Mouse (Mus musculus): ENCODE measurements around the gene Dtnbp1. TPM values are rescaled to one million over a fixed set of nuclear protein-coding genes. Genes with fewer than 3 reads are reported as not detected.

The Dtnbp1 gene
- 11.9 and 25.9 TPM in 2 replicates for total RNA-seq (2015; ENCODE audit: low replicate concordance)
- 13.5 and 25.1 TPM in 2 replicates for total RNA-seq (2017; ENCODE audit: low replicate concordance)

DNA sequence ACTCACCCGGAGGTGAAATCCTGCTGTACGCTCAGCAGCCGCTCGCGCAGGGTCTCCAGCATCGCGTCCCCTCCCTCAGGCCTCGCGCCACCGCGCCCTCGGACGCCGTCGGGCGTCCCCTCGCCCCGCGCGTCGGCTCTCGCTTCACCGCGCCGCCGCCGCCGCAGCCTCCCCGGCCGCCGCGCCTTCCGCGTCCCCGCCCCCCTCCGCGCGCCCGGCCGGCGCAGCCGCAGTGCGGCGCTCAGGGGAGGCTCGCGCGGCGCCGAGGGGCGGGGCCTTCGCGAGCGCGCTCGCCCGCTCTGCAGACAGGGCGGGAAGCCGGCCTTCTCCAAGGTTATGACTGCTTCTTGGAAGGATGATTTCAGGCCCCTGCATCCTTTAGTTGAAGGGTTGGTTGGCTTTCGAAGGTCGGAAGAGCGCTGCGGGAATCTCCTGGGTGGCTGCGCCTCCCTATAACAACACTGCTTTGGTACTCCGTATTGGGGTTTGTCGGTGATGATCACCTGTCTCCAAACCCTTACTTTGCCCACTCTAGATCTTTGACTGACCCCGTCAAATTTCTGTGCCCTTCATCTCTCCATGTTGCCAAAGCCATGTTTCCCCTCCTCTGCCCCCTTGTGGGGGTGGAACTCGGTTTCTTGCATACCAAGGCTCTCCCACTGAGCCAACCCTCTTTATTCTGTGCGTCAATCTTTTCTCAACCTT is at the start of gene Dtnbp1:
Gene Dtnbp1 (minus strand): TSS at position 237 of the 705 bp plus-strand sequence.
- ATAC-seq (replicated peaks; ENCODE audit: low FRiP score, poor library complexity, severe bottlenecking) = peak; percentile 83

DNA sequence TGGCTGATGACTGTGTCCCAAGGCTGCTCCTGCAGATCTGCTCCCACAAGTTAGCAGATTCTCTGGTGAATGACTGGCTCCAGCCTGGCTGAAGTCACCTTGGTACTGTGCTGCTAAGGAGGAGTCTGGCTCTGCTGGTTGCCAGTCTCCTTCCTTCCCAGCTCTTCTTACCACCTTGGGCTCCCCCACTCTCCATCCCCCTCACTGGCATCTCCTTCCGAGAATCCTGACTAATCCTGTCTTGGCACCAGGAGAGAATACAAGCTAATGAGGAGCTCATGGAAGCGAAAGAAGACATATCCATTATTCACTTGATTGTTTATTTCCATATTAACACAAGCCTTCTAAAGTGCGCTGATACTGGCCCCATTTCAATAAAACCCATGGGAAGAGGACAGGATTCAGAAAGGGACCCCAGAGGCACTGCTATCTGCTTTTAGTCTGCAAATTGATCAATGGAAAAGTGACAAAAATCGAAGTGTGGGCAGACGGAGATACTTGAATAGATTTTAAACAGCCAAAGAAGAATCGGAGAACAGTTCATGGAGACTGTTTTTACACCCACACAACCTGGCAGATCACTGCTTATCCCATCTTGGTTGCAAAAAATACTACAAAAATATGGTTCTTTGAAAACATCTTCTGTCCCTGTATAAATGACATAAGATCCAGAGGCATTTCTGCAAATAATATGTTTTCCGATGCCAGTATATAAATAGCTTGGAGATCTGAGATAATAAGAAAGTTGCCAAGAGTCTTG is 47.5 kb upstream of the Dtnbp1 start:
- ATAC-seq (replicated peaks; ENCODE audit: low FRiP score, poor library complexity, severe bottlenecking) = no peak

DNA sequence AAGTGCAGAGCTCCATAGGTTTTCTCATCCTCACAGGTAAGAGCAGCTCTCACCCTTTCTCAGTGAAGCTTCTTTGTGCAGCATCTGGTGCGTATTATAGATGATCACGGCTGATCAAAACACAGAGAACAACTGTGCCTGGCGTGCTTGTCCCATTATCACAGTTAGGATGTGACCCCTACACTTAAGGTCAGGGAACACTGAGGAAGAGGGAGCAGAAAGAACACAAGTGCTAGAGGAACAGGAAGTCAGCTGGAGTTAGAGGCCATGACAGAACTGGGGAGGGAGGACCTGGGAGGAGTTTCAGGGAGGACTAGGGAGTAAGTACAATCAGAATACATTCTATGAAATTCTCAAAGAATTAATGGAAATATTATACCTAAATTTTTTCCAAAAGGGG is 41.5 kb upstream of the Dtnbp1 start:
- no peak for ATAC-seq (replicated peaks; ENCODE audit: low FRiP score, poor library complexity, severe bottlenecking)

DNA sequence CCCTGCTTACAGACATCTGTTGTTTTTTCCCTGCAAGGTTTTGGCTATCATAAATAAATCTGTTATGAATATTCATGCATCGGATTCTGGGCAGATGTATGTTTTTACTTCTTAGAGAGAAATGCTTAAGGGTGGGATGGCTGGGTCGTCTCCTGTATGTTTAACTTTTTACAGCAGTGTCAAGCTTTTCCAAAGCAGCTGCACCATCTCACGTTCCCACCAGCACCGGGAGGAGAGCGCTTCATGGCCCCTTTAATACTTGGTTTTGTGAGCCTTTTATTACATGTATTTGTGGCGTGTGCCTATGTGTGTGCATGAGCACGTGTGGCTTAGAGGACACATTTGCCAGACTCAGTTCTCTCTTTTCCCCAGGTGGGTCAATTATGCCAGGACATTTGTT is 38.8 kb upstream of the Dtnbp1 start:
- no peak for ATAC-seq (replicated peaks; ENCODE audit: low FRiP score, poor library complexity, severe bottlenecking)

DNA sequence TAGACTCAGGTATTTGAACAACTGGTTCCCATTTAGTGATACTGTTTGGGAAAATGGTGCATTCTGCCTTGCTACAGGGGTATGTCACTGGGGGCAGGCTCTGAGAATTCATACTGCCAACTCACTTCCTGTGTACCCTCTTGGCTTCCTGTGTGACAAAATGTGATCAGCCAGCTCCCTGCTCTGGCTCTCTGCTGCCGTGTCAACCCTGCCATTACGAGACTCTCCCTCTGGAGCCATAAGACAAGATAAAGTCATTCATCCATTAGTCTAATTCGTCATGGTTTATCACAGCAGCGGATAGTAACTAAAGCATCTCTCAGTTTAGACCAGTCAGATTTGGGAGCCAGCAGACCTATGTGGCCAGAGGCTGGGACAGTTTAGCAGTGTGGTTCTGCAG is 38.2 kb upstream of the Dtnbp1 start:
- ATAC-seq (replicated peaks; ENCODE audit: low FRiP score, poor library complexity, severe bottlenecking) = no peak

DNA sequence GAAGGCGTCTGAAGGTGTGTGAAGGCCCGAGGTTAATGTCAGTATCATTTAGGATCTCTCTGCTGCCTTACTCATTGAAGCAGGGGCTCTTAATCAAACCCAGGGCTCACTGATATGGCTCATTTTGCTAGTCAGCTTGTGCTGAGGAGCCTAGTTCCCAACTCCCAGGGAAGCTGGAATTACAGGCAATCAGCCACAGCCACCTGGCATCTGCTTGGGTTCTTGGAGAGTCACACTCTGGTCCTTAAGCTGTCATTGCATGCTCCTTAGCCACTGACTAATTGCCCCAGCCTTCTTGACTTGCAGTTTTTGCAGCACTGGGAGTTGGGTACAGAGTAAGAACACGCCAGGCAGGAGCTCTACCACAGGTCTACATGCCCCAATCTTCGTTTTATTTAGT is 34.5 kb upstream of the Dtnbp1 start:
- ATAC-seq (replicated peaks; ENCODE audit: low FRiP score, poor library complexity, severe bottlenecking) = no peak

DNA sequence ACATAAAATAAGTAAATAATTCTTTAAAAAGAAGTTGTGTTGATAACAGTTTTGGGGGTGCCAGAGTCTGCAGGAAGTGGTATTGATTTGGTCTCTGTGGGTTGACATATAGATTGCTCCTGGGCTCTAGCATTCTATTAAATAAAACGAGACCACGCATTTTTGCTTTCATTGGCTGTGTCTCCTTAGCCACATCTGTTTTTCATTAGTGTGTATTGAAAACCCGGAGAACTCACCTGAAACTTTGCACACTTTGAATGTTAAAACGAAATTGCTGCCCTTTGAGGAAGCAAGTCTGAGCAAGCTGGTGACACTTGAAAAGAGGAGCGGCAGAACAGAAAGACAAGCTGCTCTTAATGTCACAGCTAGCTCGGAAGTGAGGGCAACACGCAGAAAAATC is 32.8 kb upstream of the Dtnbp1 start:
- no peak for ATAC-seq (replicated peaks; ENCODE audit: low FRiP score, poor library complexity, severe bottlenecking)

DNA sequence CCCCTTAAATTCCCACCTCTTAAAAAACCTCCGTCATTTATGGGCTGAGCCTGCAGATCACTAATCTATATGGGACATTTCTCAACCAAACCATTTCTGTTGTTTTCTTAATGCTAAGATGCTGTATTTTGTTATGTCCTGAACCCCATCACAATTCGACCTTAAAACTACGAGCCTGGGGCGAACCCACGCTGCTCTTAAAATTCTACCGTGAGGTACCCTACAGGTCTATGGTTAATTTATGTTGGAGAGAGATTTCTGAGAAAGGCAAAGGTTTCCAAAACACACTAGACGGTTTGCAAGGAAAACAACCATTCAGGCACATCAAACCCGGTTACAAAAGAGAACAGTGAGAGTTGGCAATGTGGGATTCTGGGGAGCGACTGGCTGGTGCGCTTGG is 31.4 kb upstream of the Dtnbp1 start:
- ATAC-seq (replicated peaks; ENCODE audit: low FRiP score, poor library complexity, severe bottlenecking) = no peak

DNA sequence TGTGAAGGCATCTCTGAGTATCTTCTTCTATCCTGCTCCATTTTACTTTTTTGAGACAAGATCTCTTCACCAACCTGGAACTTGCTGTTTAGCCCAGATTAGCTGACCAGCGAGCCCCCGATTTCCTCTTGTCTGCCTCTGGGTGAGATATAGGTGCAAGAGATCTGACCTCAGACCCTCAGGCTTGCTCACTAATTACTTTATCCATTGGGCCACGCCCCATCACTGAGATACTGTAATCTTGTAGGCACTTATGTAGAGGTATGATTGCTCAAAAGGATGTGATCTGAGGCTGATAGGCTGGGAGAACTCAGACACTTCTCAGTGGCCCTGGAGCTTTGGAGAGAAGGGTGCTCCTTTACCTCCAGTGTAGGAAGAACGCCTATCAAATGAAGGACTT is 30.5 kb upstream of the Dtnbp1 start:
- no peak for ATAC-seq (replicated peaks; ENCODE audit: low FRiP score, poor library complexity, severe bottlenecking)

DNA sequence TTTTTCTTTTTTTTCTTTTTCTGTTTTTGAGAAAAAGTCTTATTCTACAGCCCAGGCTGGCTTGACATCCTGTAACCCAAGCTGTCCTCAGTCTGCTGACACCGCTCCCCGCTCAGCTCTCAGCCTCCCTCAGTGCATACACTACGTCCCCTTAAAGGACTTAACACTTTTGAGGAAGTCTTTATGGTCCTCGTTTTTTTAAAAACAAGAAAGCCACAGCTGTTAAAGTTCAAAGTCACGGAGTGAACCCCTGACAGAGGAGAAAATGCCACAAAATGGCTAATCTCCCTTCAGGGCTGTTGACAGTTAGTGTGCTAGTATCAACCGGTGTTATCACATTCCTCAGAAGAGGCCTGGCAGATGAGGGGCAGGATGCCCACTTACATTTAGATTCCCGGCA is 29.8 kb upstream of the Dtnbp1 start:
- no peak for ATAC-seq (replicated peaks; ENCODE audit: low FRiP score, poor library complexity, severe bottlenecking)

DNA sequence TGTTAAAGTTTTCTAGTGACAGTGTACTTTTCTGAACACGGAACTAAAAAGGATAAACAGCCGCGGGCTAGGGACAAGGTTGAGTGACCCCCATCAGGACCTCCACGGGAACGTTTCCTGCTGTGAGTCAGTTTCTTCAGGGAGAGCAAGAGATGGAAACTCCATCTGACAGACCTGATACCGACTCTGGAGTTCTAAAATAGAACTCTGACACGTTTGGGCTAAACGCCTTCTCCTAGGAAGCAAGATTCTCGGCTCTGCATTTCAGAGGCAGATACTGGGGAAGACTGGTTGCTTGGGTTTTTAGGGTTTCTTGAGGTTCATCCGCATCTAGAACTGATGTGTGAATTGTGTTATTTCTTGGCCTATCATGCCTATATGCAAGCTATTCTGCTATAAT is 29.4 kb upstream of the Dtnbp1 start:
- no peak for ATAC-seq (replicated peaks; ENCODE audit: low FRiP score, poor library complexity, severe bottlenecking)

DNA sequence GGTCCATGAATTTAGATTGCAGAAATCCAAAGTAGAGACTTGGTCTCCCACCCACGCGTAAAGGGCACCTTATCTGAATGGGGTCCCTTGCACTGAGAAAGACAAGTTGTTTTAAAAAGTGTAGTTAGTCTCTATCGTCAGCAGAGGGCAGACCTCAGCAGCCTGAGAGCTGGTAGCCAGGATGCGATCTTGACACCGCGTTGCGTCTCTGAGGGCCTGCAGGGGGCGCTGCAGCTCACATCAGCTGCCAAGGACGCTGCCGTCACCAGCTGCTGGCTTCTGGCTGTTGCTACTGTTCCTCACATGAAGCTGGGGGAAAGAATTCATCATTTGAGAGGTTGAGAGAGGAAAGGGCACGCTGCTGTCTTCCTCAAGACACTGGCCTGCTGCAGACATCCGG is 28.9 kb upstream of the Dtnbp1 start:
- ATAC-seq (replicated peaks; ENCODE audit: low FRiP score, poor library complexity, severe bottlenecking) = peak; percentile 90

DNA sequence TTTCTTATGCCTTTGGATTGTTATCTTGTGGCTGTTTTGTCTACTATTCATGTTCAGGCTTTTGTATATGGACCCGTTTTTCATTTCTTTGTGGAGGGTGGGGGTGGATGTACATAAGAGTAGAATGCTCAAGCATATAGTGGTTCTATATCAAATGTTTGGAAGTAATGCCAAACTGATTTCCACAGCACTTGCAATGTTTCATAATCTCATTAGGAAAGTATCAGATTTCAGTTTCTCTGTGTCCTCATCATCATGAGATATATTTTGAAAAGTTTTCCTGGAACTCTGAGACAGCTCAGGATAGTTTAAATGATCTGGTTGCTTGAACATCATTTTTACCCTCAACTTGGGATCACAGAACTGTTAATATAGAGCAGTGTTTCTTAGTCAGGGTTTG is 27.8 kb upstream of the Dtnbp1 start:
- ATAC-seq (replicated peaks; ENCODE audit: low FRiP score, poor library complexity, severe bottlenecking) = no peak

DNA sequence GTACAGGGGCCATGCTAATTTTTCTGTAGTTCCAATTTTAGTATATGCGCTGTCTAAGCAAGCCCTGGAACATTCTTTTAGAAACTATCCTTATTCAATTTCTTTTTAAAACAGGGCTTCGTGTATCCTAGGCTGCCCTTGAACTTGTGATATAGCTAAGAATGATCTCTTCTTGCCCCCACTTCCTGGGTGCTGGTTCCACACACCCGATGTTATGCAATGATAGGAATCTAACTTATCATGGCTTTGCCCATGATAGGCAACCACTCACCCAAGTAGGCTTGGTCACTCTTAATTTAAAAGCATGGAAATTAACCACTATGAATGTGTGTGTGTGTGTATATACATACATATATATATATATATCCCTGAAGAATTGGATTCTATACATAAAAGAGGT is 24.3 kb upstream of the Dtnbp1 start:
- no peak for ATAC-seq (replicated peaks; ENCODE audit: low FRiP score, poor library complexity, severe bottlenecking)

DNA sequence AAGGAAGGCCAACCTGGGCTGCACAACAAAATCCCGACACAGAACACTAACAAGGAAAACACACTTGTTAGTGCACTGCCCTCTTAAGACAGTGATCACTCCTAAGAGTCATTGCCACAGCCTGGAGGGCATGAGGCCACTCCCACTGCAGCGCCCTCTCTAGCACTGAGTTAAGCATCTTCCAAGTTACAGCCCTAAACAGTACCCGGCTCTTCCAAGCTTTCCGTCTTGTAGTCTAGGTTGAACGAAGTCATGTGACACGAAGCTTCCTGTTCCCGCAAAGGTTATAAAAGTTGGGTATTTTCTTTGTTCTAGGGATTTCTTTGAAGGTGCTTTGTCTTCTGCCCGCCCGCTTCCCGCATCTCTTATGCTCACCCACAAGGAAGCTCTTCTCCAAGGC is 22.9 kb upstream of the Dtnbp1 start:
- ATAC-seq (replicated peaks; ENCODE audit: low FRiP score, poor library complexity, severe bottlenecking) = no peak

DNA sequence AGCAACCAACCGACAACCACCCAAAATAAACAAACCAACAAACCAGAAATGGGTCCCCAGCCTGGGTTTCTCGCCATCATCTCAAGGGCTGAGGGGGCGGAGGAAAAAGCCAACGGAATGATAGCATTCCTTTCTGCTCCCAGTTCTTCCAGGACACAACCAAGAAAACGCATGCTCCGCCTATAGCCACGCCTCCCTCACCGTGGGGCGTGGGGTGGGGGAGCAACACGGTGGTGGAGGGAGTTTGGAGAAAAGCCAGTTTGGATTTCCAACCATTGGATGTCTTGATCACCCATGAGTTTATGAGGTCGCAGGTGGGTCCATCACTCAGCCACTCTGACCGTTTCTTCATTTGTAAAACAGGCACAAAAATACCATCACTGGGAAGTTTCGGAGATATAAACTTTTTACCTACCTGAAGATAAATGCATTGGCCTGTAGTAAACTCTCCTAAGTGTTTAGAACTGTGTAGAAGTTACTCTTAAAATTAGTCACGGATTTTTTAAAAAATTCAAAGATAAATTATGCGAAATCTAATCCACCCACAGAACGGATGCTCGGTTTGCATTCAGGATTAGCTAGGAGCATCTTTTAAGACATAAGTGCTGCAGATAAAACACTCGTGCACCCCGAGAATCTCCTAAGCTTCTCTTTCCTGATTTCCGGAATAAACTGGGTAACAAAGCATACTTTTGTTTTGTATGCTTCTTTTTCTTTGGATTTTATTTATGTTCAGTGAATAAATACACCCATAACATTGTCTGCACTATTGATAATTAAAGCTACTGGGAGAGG is 21.6 kb upstream of the Dtnbp1 start:
- ATAC-seq (replicated peaks; ENCODE audit: low FRiP score, poor library complexity, severe bottlenecking) = no peak

DNA sequence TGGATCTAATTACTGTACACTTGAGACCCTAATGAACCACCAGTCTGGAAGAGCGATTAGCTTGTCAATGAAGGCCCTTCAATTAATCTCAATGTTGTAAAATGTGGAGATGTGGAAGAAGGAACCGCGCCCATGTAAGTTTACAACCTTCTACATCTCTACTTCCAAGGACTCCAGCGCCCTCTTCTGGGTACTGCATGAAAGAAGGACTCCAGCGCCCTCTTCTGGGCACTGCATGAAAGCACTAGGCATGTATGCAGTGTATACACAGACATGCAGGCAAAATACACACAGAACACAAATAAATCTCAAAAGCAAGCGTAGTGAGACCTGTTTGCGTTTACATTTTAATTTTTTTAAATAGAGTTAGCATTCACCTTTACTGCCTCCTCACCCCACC is 6.2 kb upstream of the Dtnbp1 start:
- no peak; the same call in 1 of the 2 replicates for ATAC-seq (replicated peaks; ENCODE audit: low FRiP score, poor library complexity, severe bottlenecking)

DNA sequence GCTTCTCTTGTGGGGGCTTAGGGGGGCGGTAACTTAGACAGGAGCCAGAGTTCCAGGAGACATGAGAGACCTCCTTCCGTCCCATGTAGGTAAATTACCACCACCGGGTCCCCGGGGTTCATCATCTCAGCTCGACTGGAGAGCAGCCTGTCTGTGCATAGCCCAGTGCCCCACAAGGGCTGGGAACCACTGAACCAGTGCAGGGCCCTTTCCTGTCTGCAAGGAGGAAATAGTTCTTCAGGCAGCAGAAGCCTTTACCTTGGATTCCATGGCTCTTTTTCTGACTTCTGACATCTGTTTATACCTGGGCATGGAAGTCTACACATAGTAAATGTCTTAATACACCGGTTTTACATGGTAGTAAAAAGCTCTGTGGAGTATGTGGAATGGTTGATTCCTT is 5.8 kb upstream of the Dtnbp1 start:
- no peak for ATAC-seq (replicated peaks; ENCODE audit: low FRiP score, poor library complexity, severe bottlenecking)

DNA sequence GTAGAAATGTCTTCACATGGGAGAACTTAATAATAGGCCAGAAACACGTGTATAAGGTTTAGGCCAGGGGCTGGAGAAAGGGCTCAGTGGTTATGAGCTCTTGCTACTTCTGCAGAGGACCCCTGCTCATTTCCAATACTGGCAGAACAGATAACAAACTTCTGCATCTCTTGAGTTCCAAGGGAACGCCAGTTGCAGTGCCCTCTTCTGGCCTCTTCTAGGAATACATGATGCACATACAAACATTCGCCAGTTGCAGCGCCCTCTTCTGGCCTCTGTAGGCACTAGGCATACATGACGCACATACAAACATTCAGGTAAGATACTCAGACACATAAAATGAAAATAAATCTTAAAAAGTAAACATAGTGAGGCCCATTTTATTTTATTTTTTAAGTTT is 4.5 kb upstream of the Dtnbp1 start:
- no peak for ATAC-seq (replicated peaks; ENCODE audit: low FRiP score, poor library complexity, severe bottlenecking)

DNA sequence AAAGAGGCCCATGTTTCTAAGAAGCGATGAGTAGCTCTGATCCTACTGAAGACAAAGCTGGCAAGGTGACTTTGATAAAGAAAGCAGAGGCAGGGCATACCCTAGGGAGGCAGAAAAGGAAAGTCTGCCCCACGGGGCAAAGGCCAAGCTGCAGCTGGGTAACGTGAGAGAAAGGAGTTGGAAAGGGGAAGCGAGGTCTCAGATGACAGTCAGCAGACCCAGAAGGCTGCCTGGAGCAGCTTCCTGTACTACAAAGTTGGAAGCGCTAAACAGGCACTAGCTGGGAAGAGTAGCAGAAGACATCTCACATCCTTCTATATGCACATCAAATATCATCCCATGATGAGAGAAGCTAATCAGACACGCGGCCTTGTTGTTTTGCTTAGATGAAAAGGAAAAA is 3.9 kb upstream of the Dtnbp1 start:
- ATAC-seq (replicated peaks; ENCODE audit: low FRiP score, poor library complexity, severe bottlenecking) = no peak

Measured in erythroblast, adult 5-6 weeks (primary cell).